Mouse (Mus musculus) kidney, adult 2 months (tissue): ENCODE results near the gene Pkn3.

Experiments
- CTCF ChIP-seq: fragments of 200-500 bp; conservative IDR thresholded peaks from 2 replicates; pipeline ENCODE4 v1.5.1; 2011; ENCODE audit warnings: low read depth, mild to moderate bottlenecking, control low read depth, low read length, moderate library complexity, mixed read lengths; ENCODE audit not compliant: insufficient read depth, insufficient read length
- POLR2A ChIP-seq: fragments of 200-500 bp; IDR thresholded peaks from one replicate; pipeline ENCODE4 v1.6.1; 2011; ENCODE audit warnings: low read depth, low read length, control low read depth

DNA sequence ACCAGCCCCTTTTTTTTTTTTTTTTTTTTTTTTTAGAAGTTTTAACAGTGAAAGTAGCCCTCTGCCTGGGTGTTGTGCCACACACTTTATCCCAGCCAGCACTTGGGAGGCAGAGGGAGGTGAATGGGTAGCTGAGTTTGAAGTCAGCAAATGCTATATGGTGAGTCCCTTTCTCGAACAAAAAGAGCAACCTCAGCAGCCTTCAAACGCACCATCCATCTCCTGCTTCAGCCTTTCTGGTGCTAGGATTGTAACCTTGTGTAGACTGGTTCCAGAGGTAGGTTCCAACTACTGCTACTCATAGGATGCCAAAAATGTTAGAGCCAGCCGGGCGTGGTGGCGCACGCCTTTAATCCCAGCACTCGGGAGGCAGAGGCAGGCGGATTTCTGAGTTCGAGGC is 1.0 kb upstream of the Pkn3 start:
- TF ChIP-seq CTCF (no peak), POLR2A (no peak)
